Mouse (Mus musculus): ENCODE data around the gene Nudt2.

The Nudt2 gene

DNA sequence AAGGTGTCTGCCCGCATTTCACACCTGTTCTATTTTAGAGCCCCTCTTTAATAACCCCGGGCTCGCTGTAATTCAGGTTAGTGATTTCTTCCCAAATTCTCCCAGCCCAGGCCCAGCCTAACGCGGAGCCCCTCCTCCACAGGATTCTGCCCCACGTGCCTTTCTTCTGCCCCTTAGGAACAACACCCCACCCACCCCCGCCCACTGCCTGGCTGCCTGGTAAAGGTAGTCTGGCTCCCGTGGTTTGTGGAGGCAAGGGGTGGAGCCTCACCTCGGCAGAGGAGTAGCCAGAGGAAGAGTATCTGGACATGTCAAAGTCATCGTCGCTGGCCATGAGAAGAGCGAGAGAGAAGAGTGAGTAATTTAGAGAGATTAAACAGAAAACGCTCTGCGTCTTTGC lies 55.7 kb downstream of the Nudt2 start:
- DNase-seq (ENCODE audit: low spot score in 2 of 2): no peak

GRCm38 (mm10) chr4:41522136-41522535 lies 57.2 kb downstream of the Nudt2 start:
- no peak for DNase-seq (ENCODE audit: low spot score in 2 of 2)

GRCm38 (mm10) chr4:41522788-41523187 lies 57.8 kb downstream of the Nudt2 start:
- DNase-seq (ENCODE audit: low spot score in 2 of 2): no peak

GRCm38 (mm10) chr4:41523839-41524238 lies 58.9 kb downstream of the Nudt2 start:
- DNase-seq (ENCODE audit: low spot score in 2 of 2): no peak

- no peak for DNase-seq (ENCODE audit: low spot score in 2 of 2)
These were observed 59.9 kb downstream of the Nudt2 start for GRCm38 (mm10) chr4:41524829-41525228.

DNA sequence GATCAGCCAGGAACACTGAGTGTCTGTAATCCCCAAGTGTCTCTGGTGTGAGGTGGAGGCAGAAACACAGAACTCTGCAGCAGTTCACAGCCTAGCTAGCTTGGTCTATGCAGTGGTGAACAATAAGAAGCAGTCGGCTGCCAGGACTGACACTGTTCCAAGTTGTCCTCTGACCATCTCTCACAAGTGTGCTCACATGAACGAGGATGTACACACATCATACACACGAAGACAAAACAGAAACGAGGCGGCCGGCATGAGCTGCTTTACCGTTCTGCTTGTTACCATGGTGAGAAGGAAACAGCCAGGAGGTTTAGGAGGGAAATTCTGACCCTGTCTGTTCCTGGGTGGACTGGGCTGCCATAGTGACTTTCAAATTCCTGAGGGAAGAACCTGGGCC lies 61.6 kb downstream of the Nudt2 start:
- no peak for DNase-seq (ENCODE audit: low spot score in 2 of 2)

DNA sequence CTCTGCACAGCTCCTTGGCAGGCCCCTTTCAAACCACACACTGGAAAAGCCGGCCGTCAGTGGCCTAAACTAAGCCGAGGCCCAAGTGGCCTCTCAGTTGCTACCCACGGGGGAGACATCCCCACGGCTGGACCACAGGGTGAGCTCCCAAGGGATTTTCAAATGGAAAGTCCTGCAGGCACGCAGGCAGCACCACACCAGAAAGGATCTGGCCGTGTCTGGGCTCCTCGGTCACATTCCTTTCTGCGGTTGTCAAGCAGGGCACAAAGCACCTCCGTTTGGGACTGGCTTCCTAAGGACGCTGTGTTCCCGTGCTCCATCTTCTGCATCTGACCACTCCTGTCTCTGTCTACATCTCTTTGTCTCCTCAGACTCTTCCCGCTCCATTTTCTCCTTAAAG lies 62.1 kb downstream of the Nudt2 start:
- DNase-seq (ENCODE audit: low spot score in 2 of 2): no peak

DNA sequence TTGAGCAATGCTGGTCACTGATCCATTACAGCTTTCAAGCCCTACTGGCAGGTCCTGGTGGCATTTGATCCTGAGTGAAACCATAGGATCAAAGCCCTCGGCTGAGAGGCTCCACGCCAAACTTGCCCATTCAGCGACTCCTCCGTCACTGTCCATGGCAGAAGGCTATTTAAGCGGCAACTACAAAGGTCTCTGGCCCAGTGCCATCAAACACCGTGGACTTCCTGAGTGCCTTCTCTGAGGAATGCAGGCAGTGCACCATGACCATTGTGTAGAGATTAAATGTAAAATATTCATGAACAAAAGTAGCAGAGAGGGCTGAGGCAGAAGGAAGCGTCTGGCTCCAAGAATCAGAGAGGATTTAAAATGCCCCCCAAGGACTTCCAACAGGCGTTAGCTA lies 63.0 kb downstream of the Nudt2 start:
- no peak for DNase-seq (ENCODE audit: low spot score in 2 of 2)
